Mouse (Mus musculus): ENCODE measurements at regions not wholly inside any gene's neighbourhood (a gene's known extent, or its start where the extent isn't known, plus 50 kb on each side); places are given as distances from the start of the nearest gene placed in this dataset.

DNA sequence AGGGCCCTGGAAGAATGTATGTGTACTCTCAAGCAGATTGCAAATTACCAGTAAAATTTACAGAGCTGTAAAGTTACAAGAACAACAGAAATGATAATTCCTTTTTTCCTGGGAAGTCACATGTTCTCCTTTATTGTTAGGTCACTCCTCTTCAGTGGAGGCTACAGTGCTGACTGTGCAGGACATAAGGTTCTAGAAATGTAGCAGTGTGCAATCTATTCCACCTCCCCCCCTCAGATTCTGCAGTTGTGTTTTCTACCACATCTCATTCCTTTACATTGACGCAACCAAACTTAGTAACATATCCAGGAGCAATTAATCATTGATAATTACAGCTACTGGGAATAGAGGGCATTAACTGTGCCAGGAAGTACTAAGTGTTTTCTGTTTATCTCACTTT, 385.3 kb upstream of the Tnc start:
- no peak for ATAC-seq (ENCODE audit: low TSS enrichment)

GRCm38 (mm10) chr4:64437744-64438594, 391.2 kb upstream of the Tnc start:
- no peak for ATAC-seq (ENCODE audit: low TSS enrichment)

DNA sequence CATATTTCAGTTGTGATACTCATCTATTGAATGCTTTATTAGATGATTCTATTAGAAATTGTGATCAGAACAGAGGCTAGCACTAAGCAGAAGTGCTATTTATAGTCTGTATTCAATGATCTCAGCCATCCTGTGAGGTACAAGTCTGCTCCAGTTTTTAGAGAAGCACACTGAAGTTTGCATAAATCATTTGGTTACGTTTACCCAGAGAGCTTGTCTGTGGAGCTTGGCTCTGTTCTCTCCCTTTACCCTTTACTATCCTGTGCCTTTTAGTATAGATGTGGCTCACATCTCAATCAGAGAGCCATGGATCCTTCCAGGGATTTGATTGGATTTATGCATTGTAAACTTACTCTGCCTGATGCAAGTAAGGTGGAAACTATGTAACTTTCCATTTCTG, 404.6 kb upstream of the Tnc start:
- no peak for ATAC-seq (ENCODE audit: low TSS enrichment)

GRCm38 (mm10) chr4:64451946-64452345, 405.1 kb upstream of the Tnc start:
- no peak for ATAC-seq (ENCODE audit: low TSS enrichment)

DNA sequence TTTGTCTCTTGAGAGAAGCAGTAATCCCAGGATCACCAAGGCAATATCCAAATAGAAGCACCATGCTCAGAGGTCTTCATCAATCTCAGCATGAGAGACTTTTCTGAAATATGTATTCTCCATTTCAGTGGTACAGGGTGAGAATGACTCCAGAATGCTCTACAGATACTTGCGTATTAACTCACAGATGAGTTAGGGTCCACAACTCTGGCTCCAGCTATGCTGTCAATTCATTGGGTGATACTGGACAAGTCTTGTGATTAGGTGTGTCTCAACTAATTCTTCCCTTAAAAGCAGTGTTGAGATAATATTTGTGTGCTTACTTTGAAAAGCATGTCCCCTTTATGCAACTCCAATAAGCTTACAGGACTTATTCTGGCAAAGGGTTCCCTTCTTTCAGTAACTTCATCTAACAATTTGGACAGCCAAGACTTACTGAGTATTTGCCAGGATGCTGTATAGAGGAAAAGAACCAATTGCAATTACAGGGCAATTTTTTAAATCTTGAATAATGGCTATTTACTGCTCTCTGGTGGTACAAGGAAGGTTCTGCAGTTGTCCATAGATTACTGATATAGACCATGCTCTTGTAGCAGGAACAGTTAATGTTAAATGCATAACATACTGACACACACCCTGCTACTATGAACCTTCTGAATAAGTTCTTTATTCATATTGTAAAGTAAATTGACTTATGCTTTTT, 445.6 kb upstream of the Tnc start:
- no peak; the same call in 1 of the 2 replicates for ATAC-seq (ENCODE audit: low TSS enrichment)

DNA sequence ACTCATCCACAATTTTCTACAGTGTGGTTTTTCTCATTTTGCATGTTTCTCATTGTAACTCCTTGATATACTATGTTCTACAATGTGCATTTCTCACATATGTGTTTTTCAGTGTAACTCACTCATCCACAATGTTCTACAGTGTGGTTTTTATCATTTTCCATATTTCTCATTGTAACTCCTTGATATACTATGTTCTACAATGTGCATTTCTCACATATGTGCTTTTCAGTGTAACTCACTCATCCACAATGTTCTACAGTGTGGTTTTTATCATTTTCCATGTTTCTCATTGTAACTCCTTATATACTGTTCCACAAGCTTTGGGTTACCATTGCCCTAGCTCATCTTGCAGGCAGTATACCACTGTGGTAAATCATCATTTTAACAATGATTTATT, 450.9 kb upstream of the Tnc start:
- ATAC-seq (ENCODE audit: low TSS enrichment) = peak; percentile 64

- ATAC-seq (ENCODE audit: low TSS enrichment) = no peak
Observed at GRCm38 (mm10) chr4:64500635-64501395, 454.0 kb upstream of the Tnc start.

- no peak for ATAC-seq (ENCODE audit: low TSS enrichment)
Observed at GRCm38 (mm10) chr4:64521883-64522282, 475.1 kb upstream of the Tnc start.

GRCm38 (mm10) chr4:64527724-64528332, 481.0 kb upstream of the Tnc start:
- no peak for ATAC-seq (ENCODE audit: low TSS enrichment)

- ATAC-seq (ENCODE audit: low TSS enrichment) = peak; percentile 83
Observed at GRCm38 (mm10) chr4:64530585-64530984, 483.8 kb upstream of the Tnc start.

DNA sequence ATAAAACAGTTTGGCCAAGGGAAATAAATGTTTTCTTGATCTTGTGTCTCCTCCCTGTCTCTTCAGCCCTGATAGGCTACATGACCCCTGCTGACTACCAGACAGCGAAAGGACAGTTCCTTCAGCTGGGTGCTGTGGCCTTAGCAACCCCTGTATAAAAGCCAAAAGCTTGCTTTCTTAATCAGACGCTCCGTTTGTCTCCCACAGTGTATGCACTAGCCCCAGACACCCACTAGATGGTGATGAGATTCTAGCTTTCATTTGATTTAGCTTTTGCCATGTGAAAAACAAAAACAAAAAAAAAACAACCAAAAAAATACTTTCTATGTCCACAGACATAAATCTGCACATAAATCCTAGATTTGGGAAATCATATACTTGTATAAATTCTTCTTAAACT, 486.2 kb upstream of the Tnc start:
- ATAC-seq (ENCODE audit: low TSS enrichment) = no peak; the same call in 1 of the 2 replicates

GRCm38 (mm10) chr4:64535554-64536253, 488.9 kb upstream of the Tnc start:
- no peak for ATAC-seq (ENCODE audit: low TSS enrichment)

- no peak for ATAC-seq (ENCODE audit: low TSS enrichment)
Observed at GRCm38 (mm10) chr4:64538009-64538408, 491.2 kb upstream of the Tnc start.

GRCm38 (mm10) chr4:64544576-64545185, 497.9 kb upstream of the Tnc start:
- ATAC-seq (ENCODE audit: low TSS enrichment) = no peak

DNA sequence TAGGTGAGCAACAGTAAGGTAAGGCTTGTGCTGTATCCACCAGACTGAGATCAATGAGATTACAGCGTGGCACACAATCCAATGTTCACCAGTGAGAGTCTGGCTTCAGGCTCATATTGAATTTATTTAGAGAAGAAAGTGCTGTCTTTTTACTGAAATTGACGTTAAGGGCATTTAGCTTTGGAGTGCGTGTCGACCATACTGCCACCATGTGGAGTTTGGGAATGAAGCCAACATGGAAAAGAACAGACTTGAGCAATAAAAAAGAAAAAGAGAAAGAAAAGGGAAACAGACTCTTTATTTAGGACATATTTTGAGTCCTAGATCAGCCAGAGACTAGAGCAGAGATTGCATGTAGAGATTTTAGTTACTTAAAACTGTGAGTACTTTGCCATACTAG, 499.6 kb upstream of the Tnc start:
- no peak; the same call in 1 of the 2 replicates for ATAC-seq (ENCODE audit: low TSS enrichment)

DNA sequence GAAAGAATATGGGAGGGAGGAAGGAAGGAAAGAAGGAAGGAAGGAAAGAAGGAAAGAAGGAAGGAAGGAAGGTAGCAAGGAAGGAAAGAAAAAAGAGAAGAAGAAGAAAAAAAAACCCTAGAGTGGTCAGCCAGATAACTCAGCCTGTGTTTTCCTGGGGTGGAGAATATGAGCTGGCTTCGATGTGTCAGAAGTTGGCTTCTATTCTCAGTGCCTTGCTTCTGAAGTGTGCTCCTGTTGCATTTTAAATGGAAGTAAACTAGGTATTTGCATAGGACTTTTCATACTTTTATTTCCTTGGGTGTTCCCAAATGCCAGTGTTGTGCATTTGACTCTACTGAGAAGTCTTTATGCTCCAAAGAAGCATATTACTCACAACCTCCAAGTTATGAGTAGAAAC, 515.7 kb upstream of the Tnc start:
- no peak for ATAC-seq (ENCODE audit: low TSS enrichment)

GRCm38 (mm10) chr4:64563996-64564395, 517.2 kb upstream of the Tnc start:
- ATAC-seq (ENCODE audit: low TSS enrichment) = no peak

DNA sequence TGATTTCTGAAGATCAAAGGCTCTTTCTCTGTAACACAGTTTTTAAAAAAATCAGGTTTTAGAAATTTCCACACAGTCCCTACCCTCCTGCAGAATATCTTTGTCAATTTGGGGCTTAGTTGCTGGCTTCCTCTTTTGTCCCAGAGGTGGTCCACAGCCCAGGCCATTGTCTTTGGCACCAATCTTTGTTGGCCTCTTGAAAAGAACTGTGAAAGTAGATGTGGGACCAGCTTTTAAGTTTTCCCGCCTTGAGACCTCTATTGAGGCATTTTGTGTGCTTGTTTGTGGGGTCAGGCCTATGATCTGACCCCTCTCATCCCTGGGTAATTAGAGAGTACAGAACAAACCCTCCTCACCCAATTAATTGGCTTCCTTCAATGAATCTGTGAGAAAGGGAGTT, 523.9 kb upstream of the Tnc start:
- no peak for ATAC-seq (ENCODE audit: low TSS enrichment)

- no peak for ATAC-seq (ENCODE audit: low TSS enrichment)
Observed at GRCm38 (mm10) chr4:64575901-64576300, 529.1 kb upstream of the Tnc start.

DNA sequence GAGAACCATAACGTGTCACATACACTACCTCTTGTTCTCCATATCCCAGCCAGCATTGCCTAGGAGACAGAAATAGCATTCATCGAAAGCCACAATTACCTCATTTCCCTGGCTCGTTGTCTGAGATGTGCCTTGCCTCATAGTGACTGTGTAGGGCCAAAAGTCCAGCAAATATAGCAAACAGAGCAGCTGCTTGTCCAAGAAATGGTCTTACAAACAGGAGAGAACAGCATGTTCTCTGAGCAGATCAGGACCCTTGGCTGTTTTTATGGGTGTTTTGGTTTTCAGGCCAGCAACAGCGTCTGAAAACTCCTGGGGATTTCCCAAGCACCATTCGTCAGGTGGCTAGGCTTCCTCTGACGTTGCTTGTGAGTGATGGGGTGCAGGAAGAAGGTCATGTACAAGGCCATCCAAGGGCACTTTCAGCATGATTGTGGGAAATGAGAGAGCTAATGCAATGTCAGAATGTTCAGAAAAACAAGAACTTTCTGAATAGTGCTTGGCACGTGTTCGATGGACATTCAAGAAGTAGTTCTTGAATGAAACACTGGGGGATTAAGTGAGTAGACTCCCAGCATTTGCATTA, 528.9 kb upstream of the Pappa start:
- no peak for ATAC-seq (ENCODE audit: low TSS enrichment)

GRCm38 (mm10) chr4:64598465-64598864, 525.5 kb upstream of the Pappa start:
- ATAC-seq (ENCODE audit: low TSS enrichment) = peak; percentile 97

Measured in frontal cortex, adult (tissue).